Mouse (Mus musculus) v-Abl transformed pro-B cells (cell line): ENCODE data around the gene Parp9.
"Not testable (repeated sequence)": the region's sequence is repeated elsewhere in the genome, so short reads cannot be mapped to it uniquely, and the experiment has no call there.

ENCODE experiments used
- in situ Hi-C, 2 experiments: fragments of 400-800 bp; cut with MboI; formaldehyde crosslinking; loops; one replicate each; pipeline ENCODE4 v1.15.1; 2025; ENCODE audit not compliant: unreplicated experiment in 2 of 2

The Parp9 gene

GRCm38 (mm10) chr16:35983517-35984101, 45.3 kb downstream of the Parp9 start:
- in situ Hi-C loops, result no loop called here

- in situ Hi-C loops, result no loop called here
These were observed 46.2 kb downstream of the Parp9 start for GRCm38 (mm10) chr16:35984471-35984870.

- in situ Hi-C loops, result no loop called here
These were observed 49.7 kb downstream of the Parp9 start for GRCm38 (mm10) chr16:35987930-35988329.

GRCm38 (mm10) chr16:35992391-35992790, 54.1 kb downstream of the Parp9 start:
- in situ Hi-C loops, result no loop called here

- in situ Hi-C loops, result no loop called here
These were observed 55.0 kb downstream of the Parp9 start for GRCm38 (mm10) chr16:35993316-35993715.

GRCm38 (mm10) chr16:35998852-35999251, 60.6 kb downstream of the Parp9 start:
- in situ Hi-C loops, result not testable (repeated sequence)

GRCm38 (mm10) chr16:36008396-36008795, 70.1 kb downstream of the Parp9 start:
- in situ Hi-C loops, result no loop called here

GRCm38 (mm10) chr16:36016335-36016734, 78.1 kb downstream of the Parp9 start:
- in situ Hi-C loops, result no loop called here
